Mouse (Mus musculus) Muller cell, postnatal 12 days (primary cell): ENCODE results near the gene Arl16.
A peak's percentile ranks its signal among the peaks of the same experiment; 100 is the strongest.

Experiments used
- DNase-seq: peaks from one replicate; pipeline ENCODE4 v3.0.0-alpha.2; 2015; ENCODE audit errors: inconsistent ontology term

The Arl16 gene

DNA sequence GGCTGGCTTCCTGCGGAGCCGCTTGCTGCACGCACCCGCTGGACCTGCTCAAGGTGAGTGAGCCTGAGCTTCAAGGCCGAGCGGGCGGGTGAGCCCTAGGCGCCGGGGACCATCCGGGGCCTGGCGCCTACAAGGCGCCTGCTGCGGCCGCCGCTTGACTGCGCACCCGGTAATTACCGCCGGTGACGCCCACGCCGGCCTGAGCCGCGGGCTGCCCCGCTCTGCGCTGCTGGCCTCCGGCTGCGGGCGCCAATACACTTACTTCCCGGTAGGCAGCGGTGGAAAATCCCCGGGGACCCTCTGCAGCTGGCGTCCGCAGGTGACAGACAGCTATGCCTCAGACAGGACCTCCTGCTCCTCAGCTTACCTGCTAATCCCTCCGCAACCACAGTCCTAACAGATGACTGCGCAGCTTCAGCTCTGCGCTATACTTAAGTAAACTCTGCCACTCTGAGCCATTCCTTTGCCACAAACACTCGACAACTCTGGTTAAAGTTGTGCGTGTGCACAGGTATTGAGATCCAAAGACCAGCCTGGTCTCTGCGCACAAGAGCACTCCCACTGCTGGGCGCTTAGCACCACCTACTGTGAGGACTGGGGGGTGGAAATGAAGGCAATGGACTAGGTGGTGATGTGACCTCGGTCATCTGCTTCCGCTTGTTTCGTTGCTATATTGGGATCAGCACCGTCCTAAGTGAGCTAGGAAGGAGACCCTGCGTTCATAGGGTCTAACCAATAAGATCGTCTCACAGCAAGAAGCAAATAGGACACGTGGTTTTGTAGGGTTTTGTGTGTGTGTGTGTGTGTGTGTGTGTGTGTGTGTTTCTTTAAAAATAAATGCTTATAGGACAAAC is 24.8 kb upstream of the Arl16 start:
- peak; percentile 63 for DNase-seq

DNA sequence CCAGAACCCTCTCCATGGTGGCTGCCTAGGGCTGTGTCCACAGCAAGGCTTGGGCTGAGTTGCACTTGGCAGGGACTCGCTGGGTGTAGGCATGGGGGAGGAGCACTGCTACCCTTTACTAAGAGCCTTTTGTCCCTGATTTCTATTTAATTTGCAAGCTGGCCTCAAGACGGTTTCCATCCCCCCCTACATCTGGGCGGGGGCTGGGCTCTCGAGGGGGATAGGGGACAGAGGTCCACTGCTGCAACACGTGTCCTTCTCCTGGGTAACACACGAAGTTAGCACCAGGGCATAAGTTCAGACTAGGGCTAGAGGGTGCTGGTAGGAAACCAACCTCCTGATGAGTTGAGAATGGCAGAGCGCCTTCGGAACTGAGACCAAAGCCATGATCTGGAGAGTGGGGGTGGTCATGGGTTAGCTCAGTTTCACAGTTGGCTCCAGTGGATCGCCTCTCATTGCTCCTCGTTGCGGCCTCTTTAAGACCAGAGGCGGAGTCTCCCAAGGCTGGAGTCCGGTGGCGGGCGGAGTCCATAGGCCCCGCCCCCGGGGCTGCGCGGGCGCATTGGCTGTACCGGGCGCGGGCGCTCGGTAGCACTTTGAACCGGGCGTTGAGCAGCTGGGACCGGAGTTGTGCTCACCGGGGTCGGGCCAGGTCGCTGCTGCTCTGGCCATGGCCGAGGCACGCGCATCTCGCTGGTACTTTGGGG is 24.1 kb upstream of the Arl16 start, which contains the start of gene Slc25a10:
TSS of gene Slc25a10 (plus strand) at position 524 of the 707 bp plus-strand sequence.
- DNase-seq = peak; percentile 91

DNA sequence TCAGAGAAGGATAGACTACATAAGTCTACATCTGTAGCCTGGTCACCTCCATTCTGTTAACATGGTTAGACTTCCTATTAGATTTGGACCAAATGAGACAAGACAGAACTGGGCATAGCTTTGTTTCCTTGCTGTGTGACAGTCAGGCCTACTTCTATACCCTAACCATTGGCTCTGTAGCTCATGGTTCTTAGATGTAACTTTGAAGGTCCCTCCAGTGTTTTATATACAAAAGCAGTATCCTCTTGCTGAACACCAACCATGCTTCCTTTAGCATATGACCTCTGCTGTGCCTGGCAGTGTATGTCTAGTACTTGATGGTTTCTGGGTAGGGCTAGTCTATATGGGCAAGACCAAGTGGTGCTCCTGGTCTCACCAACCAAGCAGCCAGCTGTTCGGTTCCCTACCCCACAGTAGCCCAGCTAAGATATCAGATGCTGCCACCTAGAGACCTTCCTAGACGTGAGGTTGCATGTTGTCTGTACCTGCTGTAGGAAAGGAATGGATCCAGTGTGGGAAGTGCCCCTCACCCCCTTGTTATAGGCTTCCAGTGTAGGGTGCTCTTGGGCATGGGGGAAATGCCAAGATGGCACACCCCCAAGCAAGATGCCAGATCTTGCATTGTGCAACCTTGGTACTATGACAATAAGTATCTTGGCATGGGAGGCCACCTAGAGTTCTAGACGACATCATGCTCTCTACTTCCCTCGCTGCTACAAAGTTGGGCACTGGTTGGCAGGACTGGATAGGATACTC is 23.1 kb upstream of the Arl16 start:
- no peak for DNase-seq

DNA sequence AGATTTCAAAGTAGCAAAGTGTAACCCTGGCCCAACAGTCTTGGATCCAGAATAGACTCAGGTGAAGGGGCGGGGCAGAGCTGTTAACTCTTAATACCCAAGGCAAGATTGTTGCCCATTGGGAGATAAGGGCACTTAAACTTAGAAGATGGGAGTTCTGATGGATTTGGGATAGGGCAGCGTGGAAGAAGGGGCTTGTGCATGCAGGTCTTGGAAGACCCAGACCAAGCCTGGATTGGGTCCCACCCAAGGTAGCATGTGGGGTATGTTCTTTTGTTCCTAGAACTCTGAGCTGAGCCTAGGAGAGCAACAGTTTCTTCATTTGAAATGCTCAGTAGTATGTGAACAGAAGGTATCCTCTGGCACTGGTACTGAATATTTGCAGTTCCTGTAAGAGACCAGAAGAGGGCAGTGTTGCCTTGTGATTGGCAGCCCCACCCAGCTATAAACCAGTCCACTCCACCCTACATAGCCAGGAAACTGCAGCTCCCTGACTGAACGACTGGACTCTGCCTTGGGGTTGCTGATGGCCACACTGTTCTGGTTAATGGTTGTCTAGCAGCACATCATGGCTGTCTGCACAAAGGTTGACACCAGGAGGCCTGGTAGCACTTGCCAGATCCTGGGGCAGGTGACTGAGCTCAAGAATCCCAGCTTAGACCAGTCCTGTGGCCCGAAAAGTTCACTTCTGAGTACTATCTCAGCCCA is 21.8 kb upstream of the Arl16 start:
- DNase-seq = peak; percentile 60

DNA sequence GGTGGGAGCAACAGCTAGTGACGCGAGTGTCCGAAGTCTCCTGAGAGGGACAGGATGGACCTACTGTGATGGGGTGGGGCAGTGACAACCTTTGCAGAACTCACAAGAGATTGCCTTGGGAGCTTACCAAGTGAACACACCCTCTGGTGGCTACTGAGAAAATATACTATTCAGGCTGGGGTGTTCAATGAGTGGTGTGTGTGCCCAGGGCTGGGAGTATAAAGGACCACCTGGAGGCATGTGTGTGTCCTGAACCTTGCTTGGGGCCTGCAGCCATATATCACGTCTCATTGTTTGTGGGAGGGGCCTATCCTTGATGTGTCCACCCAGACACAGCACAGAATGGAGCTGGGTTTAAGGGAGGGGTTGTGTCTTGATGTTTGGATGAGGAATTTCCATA is 21.1 kb upstream of the Arl16 start:
- DNase-seq = no peak

DNA sequence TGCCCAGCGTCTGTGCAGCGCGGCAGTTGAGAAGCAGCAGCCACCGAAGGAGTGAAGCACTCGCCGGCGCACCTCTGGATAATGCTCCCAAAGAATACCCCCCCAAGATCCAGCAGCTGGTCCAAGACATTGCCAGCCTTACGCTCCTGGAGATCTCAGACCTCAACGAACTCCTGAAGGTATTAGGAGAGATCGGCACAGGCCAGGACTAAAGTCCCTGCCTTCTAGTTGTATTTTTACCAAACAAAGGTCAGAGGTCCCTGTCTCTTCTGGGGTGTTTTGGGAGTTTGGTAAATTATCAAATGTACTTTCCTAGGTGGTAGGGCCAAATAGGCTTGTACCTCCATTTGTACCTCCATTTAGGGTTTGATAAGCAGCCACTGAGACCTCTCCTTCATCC is 17.8 kb upstream of the Arl16 start:
- DNase-seq = no peak

DNA sequence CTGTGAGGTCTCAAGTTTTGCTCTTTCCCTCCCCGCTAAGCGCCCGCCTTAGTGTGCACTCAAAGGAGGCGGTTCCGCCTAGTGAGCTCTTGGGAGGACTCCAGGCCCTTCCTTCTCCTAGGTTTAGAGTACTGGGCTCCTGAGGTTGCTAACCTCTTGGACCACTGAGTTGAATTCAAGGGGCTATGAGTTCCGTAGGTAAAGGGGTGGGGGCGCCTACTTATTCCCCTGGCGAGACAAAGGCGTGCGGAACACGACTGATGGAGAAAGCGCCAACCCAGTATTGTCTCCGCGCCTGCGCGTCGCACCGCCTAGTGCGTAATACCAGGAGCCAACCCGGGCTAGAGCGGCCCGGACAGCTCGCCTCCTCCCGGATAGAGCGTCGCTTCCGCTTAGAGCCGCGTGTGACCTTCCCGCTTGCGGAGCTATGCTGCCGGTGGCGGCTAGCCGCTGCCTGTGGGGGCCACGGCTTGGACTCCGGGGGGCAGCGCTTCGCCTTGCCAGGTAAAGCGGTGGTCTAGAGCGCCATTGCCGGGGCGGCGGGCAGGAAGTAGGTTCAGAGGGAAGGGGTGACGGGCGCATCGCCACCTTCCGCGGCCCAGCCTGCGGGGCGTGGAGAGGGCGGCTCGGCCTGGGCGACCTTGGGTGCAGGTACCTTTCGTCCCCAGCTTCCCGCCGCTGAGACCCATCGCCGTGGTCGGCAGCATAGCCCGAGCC is 17.0 kb upstream of the Arl16 start, which contains the start of gene Mrpl12:
TSS of gene Mrpl12 (plus strand) at position 349 of the 717 bp plus-strand sequence.
- DNase-seq = peak; percentile 92

DNA sequence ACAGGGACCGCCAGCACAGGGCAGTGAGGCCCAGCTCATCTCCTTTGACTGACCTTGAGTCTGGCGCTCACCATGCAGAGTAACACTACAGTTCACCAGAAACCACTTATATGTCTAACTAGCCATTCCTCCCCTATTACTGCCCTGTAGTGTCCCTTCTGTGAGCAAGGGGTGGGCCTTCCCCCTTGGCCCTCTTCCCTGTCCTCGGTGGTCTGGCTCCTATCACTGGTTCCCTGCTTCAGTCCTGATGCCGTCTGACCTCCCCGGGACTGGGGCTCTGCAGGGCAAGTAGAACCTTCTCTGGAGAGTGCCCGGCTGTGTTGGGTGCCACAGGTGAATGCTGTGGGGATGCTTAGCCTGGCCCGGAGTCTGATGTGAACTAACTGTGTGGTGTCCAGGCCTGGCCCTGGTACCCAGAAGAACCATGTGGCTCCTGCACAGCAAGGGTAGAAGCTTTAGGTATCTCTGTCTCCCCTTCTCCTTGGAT is 16.1 kb upstream of the Arl16 start:
- DNase-seq = no peak

DNA sequence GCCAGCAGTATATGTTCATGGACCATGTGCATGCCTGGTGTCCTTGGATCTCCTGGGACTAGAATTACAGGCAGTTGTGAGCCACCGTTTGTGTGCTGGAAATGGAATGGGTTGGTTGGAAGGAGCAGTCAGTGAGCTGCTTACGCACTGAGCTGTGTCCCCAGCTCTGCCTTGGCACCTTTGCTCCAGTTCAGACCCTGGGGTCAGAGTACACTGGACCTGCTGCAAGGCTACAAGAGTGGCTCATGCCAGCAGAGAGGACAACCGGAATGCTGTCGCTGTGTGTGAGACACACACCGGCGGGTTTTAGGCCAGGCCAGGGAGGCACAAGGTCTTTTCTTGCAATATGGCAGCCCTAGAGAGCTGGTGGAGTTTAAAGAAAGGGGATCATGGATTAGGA is 4.6 kb upstream of the Arl16 start:
- no peak for DNase-seq

DNA sequence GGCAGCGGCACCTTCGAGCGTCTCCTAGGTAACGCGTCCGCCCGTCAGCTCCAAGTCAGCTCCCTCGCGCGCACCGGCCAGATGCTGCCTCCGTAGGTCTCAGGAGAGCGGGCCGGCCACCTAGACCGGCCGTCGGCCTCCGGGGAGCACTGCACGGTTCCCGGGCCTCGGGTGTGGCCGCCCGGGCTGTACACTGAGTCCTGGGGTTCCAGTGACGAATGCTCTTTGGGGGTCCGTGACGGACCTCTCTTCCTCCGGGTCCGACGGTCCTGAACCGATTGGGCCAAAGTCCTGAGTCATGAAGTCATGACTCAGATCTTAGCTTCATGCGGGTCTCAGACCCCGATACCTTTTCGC is 307 bp upstream of the Arl16 start:
- no peak for DNase-seq

DNA sequence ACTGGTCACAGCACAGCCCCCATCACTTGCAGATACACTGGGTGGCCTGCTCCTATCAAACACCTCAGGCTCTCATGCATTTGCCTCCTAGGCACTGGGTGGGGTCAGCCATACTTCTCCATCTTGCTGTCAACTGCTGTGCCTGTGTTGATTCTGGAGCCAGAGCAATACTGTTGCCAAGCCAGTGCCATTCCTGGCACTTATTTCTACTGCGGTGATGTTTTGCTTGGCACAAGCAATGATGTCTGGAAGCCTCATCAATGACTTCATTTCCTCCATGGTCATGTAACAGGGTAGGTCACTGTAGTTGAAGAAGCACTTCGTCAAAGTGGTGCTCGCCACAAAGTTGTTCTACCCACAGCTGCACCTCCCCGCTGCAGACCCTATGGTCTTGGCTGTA is 1.9 kb downstream of the Arl16 start:
- no peak for DNase-seq

DNA sequence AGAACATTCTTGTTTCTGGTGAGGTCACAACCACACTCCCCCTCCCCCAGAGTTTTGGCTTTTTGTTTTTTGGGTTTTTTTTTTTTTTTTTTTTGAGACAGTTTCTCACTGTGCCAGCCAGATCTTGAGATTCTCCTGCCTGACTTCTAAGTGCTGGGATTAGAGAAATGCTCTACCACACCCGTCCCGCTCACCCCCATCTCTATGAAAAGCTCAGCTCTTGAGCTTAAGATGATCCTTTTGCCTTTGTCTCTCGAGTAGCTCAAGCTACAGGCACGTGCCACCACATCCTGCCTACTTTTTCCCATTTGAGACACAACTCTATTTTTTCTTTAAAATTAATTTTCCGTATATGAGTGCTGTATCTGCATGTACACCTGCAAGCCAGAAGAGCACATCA is 3.0 kb downstream of the Arl16 start:
- no peak for DNase-seq

DNA sequence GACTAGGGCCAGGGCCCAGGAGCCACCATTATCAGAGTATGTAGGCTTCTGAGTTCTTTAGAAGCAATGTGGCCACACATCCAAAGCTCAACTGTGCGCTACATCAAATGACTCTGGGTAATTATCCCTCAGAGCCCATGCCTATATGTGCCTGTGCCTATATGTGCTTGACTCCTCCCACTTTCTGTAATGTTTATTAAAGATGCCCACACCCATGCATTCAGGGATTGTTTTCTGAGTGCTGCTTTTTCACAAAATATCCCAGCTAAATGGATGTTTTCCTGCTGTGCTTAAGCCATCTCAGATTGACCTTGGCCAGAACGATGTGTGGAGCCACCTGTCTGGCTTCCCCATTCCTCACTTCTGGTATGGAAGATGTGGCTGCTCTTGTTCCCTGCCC is 3.9 kb downstream of the Arl16 start:
- DNase-seq = no peak

DNA sequence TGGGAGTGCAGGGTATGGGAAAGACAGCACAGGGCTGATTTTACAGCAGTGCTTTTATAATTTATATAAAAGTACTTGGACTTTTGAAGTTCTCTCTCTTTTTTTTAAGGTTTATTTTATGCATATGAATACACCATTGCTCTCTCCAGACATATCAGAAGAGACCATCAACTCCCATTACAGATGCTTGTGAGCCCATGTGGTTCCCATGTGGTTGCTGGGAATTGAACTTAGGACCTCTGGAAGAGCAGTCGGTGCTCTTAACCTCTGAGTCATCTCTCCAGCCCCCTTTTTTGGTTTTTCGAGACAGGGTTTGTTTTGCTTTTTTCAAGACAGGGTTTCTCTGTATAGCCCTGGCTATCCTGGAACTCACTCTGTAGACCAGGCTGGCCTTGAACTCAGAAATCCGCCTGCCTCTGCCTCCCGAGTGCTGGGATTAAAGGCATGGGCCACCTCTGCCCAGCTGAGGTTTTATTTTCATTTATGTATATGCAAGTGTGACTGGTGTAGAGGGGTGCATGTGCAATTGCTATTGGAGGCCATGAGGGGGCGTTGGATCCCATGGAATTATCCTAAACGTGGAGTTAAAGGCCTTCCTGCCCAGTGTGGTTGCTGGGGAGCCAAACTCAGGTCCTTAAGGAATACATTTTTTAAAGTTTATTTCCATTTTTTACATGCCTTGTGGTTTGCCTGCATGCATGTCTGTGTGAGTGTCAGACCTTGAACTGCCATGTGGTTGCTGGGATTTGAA is 8.4 kb downstream of the Arl16 start:
- DNase-seq = no peak

DNA sequence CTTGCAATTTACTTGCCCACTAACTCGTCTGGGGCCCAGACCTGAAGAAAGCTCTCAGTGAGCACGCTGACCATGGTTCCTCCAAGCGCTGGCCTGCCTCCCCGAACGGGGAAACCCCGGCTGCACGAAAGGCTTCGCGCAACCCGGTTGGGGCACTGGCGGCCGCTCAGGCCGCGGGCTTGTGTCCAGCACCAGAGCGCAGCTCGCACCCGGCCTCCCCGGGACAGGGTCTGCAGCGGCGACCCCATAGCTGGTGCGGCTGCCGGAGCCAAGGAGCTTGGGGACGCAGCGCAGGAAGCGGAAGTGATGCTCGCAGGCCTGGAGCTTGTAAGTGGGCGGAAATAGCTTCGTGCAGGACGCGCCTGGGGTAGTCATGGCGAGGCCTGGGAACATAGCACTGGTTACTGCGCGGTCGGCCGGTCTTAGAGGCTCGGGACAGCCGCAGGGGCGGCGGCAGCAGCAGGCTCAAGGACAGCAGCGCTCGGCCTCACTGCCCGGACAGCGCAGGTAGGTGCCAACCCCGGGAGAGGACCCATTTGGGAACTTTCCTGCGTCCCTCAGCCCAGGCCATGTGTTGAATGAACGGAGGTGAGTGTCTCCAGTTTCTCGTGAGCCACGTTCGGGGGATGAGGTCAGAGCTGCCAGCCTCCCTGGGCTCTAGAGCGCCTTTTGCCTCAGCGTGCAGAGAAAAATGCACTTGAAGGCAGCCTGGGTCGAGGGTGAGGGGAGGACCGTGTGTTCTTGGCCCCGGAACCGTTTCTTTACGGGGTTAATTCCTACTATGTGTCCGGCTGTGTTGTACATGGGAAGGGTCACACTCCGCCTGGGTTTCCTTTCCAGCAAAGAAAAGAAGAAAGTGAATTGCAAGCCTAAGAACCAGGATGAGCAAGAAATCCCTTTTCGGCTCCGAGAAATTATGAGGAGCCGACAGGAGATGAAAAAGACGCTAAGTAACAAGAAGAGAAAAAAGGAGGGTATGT is 9.3 kb downstream of the Arl16 start, which contains the start of the genes Oxld1 and Ccdc137:
TSS of gene Oxld1 (minus strand) at position 297 of the 980 bp plus-strand sequence.
TSS of gene Ccdc137 (plus strand) at position 344 of the 980 bp plus-strand sequence.
- DNase-seq = peak; percentile 77

DNA sequence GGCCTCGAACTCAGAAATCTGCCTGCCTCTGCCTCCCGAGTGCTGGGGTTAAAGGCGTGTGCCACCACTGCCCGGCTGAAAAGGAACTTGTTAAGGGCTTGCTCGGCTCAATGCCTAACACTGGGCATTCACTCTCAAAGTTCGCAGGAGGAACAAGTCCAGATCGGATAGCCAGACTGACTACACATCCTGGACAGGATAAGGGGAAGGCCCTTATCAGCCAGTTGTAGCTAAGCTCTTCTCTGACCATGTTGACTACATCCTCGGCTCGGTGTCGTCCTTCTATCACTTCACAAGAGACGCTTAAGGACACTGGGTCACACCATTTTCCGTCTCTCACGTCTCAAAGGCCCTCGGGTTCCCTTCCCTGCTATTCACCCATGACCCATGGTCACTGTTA is 10.0 kb downstream of the Arl16 start:
- DNase-seq = no peak

DNA sequence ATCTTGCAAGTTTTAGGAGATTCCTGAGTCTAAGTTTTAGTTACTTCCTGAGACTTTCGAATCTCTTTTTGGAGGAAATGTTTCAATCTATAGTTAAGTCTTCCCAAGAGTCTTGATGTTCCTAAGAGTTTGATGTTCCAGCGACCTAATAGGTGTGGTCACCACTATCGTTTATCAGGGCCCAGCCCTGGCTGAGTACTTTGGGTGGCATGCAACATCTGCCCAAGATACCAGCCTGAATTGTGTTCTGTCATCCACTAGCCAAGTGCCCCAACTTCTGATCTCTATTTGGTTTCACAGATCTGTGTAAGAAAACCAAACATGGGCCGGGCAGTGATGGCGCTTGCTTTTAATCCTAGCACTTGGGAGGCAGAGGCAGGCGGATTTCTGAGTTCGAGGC is 12.0 kb downstream of the Arl16 start:
- DNase-seq = no peak

DNA sequence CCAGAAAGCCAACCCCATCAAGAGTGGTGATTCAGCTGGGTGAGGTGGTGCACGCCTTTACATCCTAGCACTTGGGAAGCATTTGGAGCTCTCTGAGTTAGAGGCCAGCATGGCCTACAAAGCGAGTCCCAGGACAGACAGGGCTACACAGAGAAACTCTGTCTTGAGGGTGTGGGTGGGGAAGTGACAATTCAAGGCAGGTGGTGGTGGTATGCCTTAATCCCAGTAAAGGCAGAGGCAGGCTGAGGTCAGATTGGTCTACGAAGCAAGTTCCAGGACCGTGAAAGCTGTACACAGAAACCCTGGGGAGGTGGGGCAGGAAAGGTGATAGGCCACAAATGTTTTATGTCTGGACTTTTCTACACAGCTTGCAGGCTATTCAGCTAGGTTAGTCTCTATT is 12.4 kb downstream of the Arl16 start:
- no peak for DNase-seq

DNA sequence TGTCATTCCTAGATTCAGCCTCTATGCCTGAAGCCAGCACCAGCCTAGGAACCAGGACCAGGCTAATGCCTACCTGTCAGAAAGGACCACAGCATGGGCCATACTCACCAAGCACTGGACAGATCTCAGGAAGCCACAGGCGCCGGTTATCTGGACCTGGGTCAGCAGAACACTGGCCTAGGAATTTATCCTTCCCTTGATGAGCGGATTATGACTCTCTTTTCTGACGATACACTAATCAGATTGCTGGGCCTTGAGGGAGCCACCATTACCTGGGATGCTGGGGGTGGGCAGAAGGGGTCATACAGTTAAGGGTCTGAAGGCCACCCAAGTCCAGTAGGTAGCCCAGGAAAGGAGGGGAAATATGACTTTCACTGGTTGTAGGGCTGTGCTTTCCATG is 14.1 kb downstream of the Arl16 start, which contains the start of gene Pde6g:
TSS of gene Pde6g (minus strand) at position 195 of the 400 bp plus-strand sequence.
- no peak for DNase-seq
